Mouse (Mus musculus) frontal cortex, postnatal 36 days (tissue): ENCODE data around the gene Tmem132d.
"Not testable (repeated sequence)": the region's sequence is repeated elsewhere in the genome, so short reads cannot be mapped to it uniquely, and the experiment has no call there.

ENCODE experiments used
- DNase-seq, 2 experiments: peaks; one replicate each; pipeline ENCODE4 v3.0.0; 2022; ENCODE audit warnings: low spot score in 2 of 2

The Tmem132d gene

DNA sequence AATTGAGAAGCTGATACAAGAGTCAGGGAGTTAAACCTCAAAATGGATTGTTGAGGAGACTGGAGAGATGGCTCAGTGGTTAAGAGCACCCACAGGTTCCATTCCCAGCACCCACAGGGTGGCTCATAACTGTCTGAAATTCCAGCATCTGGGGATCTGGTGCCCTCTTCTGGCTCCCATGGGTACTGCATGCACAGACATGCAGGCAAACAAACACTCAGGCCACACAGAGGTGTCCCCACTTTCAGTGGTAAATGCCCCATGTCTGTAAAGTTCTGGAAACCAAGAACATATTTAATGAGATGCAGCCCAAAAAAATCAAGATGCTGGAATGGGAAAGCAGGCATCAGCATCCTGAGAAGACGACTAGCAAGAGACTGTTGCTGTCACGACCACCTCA lies 333.4 kb downstream of the Tmem132d start:
- DNase-seq, result no peak

DNA sequence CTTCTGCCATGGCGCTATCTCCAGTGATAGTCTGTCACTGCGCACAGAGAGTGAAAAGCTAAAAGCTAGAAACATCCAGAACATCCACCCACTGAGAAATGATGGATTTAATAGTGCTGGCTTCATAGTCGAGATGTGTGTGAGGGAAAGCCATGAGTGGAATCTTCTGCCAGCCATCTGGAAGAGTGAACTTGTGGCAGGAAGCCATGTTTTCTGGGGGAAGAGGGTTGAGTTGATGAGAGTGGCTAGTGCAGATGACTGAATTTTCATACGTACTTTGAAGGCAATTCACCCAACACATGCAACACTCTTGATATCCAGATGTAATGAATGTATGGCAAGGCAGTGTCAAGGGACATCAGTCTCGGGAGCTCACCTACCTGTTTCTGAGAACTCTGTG lies 342.3 kb downstream of the Tmem132d start:
- peak; percentile 21 to 55 for DNase-seq

DNA sequence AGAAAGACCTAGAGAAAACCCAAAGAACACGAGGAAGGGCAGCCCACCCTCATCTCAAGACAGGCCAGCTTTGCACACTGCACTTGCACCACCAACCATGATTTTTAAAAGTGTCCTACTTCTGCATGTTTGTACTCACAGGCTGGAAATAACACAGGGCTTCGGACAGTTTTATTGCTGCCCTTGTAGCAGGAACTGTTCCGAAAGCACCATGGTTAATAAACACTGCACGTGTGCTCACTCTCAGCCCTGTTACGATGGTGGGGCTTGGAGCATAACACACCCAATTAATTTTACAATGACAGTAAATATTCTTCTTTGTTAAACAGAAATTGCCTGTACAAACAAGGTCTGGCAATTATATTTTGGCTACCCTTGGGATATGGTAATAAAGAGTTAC lies 357.4 kb downstream of the Tmem132d start:
- no peak for DNase-seq

DNA sequence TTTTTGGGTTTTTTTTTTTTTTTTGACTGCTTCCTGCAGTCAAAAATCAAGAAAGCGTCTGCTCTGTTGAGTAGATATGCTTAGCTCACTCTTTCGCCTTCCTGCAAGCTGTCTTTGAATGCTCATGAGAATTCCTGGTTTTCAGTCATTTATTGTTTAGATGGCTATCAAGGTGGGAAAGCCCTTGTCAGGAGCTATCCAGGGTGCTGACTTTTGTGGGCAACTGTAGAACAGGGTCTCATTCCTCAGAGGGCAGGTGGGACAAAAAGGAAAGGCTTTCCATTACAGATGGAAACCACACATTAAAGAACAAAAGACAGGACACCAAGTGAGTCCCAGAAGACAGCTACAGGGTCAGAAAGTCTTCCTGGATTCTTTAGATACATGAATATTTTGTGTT lies 360.3 kb downstream of the Tmem132d start:
- DNase-seq, result no peak

DNA sequence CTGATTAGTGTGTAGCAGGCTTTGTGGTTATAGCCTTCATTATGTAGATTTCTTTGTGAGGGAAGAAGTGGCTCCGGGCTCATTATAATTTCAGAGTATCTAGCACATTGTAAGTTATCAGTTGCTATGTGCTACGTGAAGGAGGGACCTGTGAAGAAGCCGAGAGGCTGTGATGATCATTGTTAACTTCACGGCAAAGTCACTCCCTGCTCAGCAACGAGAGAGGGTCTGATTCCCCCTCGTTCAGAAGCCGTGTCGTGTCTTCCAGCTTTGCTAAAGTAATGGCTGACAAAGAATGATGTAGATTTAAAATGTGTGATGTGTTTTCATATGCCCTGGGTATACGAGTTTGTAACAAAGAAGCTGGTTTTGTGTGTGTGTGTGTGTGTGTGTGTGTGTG lies 391.1 kb downstream of the Tmem132d start:
- DNase-seq, result no peak

DNA sequence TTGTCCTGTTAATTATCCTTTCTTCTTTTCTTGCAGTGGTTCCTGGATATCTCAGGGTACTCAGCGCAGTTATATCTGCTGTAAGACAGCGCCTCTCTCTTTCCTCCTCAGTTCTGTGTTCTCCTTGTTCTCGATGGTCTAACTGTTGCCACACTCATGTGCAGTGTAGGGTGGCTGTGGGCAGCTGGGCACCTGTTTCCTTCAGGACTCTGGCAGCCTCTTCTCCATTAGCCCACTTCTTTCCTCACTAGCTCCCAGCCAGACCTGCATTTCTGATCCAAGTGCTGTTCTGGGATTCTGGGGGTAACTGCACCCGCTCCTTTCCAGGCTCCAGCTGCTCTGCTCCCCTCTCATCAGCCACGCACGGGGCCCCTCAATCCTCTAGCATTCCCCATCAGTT lies 392.8 kb downstream of the Tmem132d start:
- no peak for DNase-seq

DNA sequence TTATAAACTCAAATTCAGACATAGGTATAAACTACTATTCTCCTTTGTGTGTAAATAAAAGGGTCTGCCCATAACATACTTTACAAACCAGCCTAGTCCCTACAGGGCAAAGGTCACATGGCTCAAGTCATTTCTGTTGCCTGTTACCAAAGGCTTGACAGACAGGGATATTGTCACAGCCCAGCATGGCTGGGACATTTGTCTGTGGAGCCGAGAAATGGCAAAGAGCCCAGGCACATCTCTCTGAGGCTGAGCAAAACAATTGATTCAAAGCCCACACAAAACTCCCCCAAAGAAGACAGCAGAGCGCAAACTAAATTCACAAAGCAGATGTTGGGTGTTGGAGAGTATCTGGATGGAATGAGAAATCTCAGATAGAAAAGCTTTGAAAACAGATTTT lies 405.8 kb downstream of the Tmem132d start:
- DNase-seq, result peak; percentile 55 to 70

DNA sequence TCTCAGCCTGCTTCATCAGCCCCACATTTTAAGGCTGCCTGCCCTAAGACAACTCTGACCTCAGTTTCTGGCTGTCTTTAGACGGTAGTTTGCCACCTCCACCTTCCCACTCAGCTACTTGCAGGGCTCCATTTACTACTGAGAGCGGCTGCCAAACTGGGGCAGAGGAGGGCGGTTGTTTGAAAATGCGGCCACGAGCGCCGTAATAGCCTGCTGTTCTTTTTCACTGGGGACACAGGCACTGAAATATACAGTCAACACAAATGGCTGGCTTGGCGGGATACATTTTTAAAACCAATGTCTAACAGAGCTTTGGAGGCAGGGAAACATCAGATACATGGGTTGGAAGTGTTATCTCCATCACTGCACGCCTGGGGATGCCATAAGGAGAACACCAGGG lies 428.2 kb downstream of the Tmem132d start:
- DNase-seq, result peak; percentile 54 to 57

DNA sequence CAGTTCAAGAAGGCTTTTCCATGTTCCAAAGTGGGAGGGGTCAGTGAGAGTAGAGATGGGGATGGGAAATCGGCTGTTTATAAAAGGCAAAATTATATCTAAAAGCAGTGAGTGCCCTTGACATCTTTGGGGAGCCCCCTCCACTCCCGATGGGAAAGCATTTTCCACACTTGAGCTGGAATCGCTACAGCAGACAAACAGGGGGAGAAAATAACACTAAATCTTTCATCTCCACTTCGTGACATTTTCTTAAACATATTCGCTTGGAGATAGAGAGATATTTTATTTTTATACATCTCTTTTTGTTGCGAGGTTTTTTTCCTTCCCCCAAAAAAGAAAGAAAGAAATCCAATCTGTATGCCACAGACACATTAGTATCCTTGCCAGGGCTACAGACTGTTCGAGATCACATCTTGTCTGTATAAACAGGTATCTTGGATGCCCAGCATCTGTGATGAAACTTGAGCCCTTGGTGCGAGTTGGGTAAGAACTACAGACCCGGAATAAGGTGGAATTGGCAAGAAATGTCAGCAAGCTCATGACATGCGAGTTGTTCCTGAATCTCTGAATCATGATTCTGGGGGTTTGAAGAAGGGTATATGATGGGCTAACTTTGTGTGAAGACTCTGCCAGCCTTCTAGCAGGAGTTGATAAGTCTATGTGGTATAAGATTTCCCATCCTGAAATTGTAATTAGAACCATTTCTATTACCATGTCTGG lies 436.2 kb downstream of the Tmem132d start:
- DNase-seq, result peak; percentile 23 to 59

DNA sequence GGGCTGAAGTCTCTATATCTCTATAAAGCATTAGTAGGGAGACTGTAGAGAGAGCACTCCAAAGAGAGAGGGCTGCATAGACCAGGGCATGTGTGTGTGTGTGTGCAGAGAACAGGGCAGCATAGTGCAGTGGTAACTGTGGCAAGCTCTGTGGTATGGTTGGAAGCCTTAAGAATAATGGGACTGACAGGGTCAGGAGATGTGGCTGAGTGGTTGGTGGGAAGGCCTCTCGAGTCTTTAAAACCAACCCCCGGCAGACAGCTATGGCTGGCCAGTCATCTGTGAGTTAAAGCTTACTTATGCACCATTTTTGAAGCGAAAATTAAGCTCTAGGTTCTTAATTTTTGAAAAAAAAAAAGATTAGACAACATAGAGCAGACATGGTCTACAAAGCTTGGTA lies 439.4 kb downstream of the Tmem132d start:
- no peak for DNase-seq

DNA sequence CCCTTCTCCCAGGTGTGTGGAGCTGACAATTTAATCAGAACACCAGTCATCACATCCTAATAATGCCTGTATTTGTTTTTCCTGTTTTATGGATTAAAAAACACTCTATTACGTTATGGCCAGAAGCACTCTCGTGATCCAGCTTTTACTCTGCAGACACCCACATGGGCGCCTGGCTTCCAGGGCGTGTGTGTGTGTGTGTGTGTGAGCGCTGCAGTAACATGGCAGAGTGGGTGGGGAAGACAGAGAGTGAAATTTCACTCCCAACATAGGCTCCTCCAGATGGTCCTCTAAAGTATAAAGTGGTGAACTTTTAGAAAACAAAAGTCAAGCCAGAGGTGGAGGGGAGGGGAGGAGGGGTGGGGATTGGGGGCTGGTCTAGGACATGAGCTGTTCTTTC lies 442.1 kb downstream of the Tmem132d start:
- peak; percentile 28 to 61 for DNase-seq

DNA sequence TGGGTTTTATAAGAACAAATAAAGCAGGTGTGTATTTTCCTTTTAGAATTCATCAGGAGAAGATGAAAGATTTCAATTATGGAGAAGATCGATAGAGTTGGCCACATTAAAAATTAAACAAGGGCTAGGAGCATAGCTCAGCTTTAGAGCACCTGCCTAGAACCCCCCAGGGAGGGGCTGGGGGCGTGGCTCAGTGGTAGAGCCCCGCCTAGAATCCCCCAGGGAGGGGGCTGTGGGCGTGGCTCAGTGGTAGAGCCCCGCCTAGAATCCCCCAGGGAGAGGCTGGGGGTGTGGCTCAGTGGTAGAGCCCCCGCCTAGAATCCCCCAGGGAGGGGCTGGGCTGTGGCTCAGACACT lies 452.9 kb downstream of the Tmem132d start:
- not testable (repeated sequence) for DNase-seq

DNA sequence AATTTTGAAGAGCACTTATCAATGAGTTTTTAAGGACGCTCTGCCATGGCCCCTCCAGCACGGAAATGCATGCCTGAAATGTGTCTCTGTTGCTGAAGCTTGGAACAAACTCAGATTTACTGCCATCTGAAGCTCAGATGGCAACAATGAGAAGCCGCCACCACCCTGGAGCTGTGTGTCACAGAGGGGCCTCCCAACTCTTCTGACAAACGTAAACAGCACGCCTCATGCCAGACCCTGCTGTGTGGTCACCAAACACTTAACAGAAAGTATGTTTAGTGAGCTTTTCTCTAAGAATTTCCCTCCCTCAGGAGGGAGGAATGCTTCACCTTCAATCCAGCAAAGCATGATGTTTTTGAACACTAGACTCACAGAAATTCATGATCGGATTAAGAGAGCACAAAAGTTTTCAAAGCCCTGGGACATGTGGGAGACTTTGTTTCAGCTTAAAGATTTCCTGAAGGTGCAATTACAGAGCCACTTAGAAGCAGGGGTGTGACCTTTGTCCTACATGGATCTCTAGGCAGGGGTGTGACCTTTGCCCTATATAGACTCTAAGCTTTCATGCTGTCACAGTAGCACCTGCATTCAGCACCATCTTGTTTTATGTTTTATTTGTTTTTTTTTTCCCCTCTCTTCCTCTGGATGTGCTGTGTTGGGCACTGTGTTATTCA lies 453.4 kb downstream of the Tmem132d start:
- DNase-seq, result no peak

DNA sequence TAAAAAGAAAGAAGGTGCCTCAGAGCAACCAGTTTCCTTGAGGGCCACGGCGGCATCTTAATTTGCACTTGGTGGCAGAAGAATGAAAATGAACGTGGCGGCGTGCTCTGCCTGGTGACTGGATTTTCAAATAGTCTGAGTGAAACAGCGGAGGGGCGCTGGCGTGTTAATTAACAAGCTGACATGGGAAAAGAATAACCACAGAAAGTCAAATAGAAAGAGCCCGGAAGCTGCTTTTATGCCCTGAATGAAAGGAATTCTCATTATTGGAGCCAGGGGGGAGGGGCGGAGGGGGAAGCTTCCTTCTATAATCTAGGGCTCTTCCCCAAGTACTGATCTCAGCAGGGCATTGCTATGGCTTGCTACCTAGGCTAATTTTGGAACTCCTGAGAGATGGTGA lies 456.2 kb downstream of the Tmem132d start:
- DNase-seq, result no peak

DNA sequence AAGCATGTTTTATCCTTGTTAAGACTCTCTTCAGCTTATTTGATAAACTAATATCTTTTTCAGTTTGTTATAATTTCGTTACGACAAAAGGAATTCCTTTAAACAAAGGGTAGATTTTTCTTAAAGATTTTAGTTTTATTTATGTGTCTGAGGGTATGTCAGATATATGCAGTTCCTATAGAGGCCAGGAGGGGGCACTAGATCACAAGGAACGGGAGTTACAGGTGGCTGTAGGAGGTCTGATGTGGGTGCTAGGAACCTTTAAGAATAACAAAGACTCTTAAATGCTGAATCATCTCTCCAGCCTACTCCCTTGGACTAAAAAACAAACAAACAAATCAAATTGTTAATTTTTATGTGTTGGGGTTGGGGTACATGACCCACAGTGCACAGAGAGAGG lies 467.2 kb downstream of the Tmem132d start:
- DNase-seq, result no peak

DNA sequence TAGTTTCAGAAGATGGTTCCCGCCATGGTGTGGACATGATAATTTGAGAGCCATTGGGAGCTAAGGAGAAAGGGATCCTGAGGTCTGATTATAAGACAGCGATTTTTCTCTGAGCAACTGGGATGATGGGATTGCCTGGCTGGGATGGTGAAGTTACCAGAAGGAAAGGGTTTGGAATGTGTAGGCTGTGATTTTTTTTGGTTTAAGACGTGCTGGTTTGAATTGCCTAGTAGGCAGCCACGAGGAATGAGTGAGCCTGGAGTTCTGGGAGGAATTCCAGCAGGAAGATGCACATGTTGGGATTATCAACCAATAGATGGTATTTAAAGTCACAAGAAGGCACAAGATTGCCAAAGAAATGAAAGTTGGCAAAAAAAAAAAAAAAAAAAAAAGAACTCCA lies 470.2 kb downstream of the Tmem132d start:
- peak; percentile 19 to 47 for DNase-seq

DNA sequence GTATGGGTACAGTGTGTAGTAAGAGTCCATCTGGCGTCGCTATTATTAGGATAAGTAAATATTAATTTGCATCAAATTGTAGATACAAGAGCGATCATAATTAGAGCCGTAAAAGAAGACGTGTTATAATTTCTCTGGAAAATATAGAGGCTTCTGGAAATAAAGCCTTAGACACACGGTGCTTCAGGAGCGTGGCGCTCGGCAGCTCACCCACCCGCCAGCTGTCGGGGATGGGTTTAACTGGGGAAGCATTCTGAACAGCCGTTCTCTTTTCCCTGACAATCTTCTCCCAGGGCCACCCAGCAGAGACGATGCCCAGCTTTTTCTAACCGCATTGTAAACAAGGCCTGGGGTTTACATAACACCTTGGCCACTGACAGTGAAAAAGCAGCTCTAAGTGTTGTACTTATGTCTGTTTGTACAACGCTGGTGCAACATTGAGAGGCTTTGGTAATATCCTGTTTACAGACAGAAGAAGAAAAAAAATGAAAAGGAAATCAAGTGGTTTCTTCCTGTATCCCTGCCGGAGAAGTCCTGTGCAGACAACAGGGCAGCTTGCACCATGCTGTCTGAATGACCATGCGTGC lies 476.3 kb downstream of the Tmem132d start:
- DNase-seq, result peak; percentile 71 to 86

DNA sequence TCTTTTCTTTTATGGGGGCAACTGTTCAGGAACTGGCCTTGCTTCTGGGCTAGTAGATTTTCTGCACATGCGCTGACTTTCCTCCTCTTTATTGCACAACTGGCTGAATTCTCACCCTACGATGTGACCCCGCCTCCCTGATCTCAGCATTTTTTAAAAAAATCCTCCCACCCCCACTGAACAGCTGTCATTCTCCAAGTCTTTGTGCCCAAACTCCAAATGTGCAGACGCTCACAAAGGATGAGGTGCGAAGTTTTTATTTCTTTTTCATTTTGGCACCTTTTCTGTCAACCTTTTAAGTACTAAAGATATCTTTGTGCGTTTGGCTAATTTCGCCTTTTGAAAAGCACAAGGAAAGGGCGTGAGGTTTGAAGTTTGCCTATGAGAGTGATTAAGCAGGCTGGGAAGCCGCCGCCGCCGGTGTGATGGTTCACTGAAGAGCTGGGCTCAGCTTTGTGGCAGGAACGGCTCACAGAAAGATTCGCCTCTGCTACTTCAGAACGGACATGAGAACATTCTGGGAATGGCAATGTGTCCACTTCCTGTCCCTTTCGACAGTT lies 478.6 kb downstream of the Tmem132d start:
- peak; percentile 15 to 44 for DNase-seq

DNA sequence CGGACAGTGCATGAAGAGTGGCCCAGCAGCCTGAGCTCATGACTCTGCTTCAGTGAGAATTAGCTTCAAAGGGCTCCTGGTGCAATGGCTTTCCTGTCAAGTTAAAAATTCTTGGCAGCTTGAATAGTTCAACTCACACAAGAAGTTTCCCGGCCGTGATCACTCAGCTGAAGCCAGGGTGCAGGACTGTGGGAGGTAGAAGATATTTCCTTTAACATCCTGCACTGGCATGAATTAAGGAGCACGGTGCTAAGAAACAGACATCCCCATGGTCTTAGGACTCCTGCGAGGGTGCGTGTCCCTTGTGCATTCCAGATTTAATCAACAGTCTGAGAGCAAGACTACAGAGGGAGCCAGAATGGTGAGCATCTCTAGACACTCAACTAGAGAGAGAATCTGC lies 480.1 kb downstream of the Tmem132d start:
- DNase-seq, result no peak

DNA sequence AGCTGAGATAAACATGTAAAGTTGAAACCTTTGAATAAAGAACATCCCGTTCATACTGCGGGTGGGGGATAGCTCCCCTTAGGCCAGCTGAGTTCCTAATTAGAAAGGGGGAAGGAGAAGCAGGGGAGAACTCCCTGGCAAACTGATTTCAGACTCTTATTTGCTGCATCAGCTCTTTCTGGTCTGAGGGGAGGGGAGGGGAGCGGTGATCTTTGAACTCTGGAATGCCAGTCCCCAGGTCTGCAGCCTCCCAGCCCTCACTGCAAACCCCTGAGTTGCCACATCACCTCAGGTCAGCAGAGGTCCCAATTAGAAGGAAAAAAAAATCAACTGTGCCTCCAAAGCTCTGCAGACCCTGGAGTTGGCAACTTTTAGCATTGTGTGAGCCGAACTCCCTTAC lies 482.3 kb downstream of the Tmem132d start:
- no peak for DNase-seq

DNA sequence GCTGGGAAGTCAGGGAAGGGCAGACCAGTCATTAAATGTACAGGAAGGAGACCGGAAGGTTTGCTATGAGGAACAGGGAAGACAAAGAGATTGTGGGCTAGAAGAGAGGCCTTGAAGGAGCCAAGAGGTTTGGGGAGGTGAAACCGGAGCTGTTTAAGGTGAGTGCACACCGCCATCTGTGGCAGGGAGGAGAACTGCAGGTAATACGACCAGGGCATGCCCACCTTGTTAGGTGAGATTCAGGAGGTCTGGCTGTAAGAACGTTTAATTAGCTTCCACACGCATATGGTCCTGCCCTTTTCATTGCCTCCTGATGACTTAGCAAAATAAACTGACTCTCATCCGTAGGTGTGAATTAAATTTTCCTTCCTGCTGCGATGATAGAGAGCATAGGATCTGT lies 485.6 kb downstream of the Tmem132d start:
- DNase-seq, result no peak

DNA sequence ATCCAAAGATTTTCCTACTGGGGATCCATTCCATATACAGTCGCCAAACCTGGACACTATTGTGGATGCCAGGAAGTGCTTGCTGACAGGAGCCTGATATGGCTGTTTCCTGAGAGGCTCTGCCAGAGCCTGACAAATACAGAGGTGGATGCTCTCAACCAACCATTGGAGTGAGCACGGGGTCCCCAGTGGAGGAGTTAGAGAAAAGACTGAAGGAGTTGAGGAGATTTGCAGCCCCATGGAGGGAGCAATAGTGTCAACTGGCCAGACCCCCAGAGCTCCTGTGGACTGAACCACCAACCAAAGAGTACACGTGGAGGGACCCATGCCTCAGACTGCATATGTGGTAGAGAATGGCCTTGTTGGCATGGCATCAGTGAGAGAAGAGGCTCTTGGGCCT lies 490.7 kb downstream of the Tmem132d start:
- DNase-seq, result not testable (repeated sequence)

DNA sequence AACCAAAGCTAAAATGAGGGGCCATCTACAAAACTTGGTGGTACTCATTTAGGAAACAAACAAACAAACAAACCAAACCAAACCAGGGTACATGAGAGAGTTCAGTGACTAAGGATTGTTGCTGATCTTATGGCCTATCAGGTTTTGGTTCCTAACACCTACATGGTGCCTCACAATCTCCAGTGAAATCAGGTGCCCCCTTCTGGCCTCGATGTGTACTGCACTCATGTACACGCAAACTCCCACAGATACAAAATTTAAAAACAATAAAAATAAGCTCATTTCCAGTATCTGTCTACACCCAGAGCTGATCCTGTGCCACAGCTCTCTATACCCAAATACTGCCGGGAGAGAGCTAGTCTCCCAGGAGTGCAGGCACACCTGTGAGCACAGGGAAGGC lies 495.0 kb downstream of the Tmem132d start:
- no peak for DNase-seq
